Mouse (Mus musculus): Measurements from ENCODE around the gene Tagln. TPM values are rescaled to one million over a fixed set of nuclear protein-coding genes. Genes with fewer than 3 reads are reported as not detected.

Gene Tagln
- total and polyA plus RNA-seq, 3 experiments = 0.59 to 2.3 TPM; not detected in 1

DNA sequence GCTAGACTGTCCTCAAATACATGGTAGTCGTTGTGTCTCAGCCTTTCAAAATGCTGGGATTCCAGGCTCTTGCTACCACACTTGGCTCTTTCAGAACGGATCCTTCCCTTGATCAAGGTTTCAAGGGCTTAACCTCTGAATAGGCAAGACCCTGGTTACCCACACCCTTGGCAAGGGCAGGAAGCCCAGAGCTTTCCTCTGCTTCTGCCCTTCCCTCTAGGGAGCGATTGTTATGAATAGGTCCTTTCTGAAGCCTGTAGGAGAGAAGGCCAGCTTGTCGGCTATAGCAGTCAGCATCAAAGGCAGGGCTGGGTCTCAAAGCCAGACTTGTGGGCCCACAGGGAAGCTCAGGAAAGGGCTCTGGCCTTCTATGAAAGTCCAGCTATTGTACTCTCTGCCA lies 23.0 kb upstream of the Tagln start:
- H3K27me3 ChIP-seq (replicated peaks) = no peaks in the 10 kb centered on the region
- H3K9me3 ChIP-seq (replicated peaks; ENCODE audit: low read length) = no peaks in the 10 kb centered on the region
- in situ Hi-C loops (cut with MboI; ENCODE audit: low pct_ligation_motif_present, low pct_unique_long_range_greater_than_20kb, low sequenced_read_pairs) (no loop called here), dilution Hi-C loops (cut with MboI; ENCODE audit: extremely low pct_ligation_motif_present, extremely low pct_unique_long_range_greater_than_20kb, low sequenced_read_pairs) (no loop called here)
- no peak overlapping the region for H3K4me2 ChIP-seq (ENCODE audit: insufficient read depth, low read depth, poor library complexity, severe bottlenecking)
- H3K9ac ChIP-seq (ENCODE audit: insufficient read depth, low read depth) = no peak overlapping the region
- H3K4me1 ChIP-seq (ENCODE audit: control insufficient read depth in 1 of 2, insufficient read depth in 2 of 2) = peaks cover 2 to 43% of the 10 kb centered on the region in 2 experiments; a peak in 3 of 4 replicates
- TF ChIP-seq CTCF (conservative IDR thresholded peaks at IDR 0.05 in 1 of 2, IDR thresholded peaks at IDR 0.05 in 1 of 2; ENCODE audit: low read depth in 2 of 2, low read length in 2 of 2) = no peak
- TF ChIP-seq UBTF (IDR thresholded peaks at IDR 0.05; ENCODE audit: low read depth, low read length) = no peak
- TF ChIP-seq PAX5 (IDR thresholded peaks at IDR 0.05; ENCODE audit: low read length) = no peak
- TF ChIP-seq ZKSCAN1 (IDR thresholded peaks at IDR 0.05; ENCODE audit: borderline replicate concordance, low read depth, low read length) = no peak
- TF ChIP-seq TCF12 (IDR thresholded peaks at IDR 0.05; ENCODE audit: low read depth, low read length) = no peak
- TF ChIP-seq ELF1 (IDR thresholded peaks at IDR 0.05; ENCODE audit: low read depth, low read length) = no peak
- TF ChIP-seq RCOR1 (conservative IDR thresholded peaks at IDR 0.05; ENCODE audit: low read depth, low read length) = no peak
- TF ChIP-seq SMC3 (IDR thresholded peaks at IDR 0.05; ENCODE audit: low read depth, low read length) = no peak
- TF ChIP-seq MEF2A (IDR thresholded peaks at IDR 0.05; ENCODE audit: borderline replicate concordance, low read depth, low read length) = no peak
- TF ChIP-seq NRF1 (IDR thresholded peaks at IDR 0.05; ENCODE audit: low read depth, low read length) = no peak
- TF ChIP-seq ZC3H11A (IDR thresholded peaks at IDR 0.05; ENCODE audit: low read depth, low read length) = no peak
- TF ChIP-seq BHLHE40 (IDR thresholded peaks at IDR 0.05; ENCODE audit: low read depth, low read length) = no peak
- no peak for TF ChIP-seq MAX (IDR thresholded peaks at IDR 0.05; ENCODE audit: low read length)
- no peak for TF ChIP-seq ETS1 (conservative IDR thresholded peaks at IDR 0.05; ENCODE audit: low read depth, low read length)
- no peak for TF ChIP-seq IRF4 (IDR thresholded peaks at IDR 0.05; ENCODE audit: low read depth, low read length)
- no peak for TF ChIP-seq POLR2A (IDR thresholded peaks at IDR 0.05; ENCODE audit: low read depth, low read length)
- TF ChIP-seq E2F4 (IDR thresholded peaks at IDR 0.05; ENCODE audit: insufficient replicate concordance, low read depth, low read length) = no peak
- no peak for TF ChIP-seq ZMIZ1 (IDR thresholded peaks at IDR 0.05; ENCODE audit: low read depth, low read length)
- TF ChIP-seq MYC (IDR thresholded peaks at IDR 0.05; ENCODE audit: low read depth, low read length) = no peak
- no peak for TF ChIP-seq CHD1 (IDR thresholded peaks at IDR 0.05; ENCODE audit: low read depth, low read length)
- no peak overlapping the region for H3K4me3 ChIP-seq (replicated peaks in 1 of 3; ENCODE audit: low read depth in 2 of 3, low read length in 2 of 3, poor library complexity in 1 of 3)
- H3K36me3 ChIP-seq (replicated peaks in 1 of 2; ENCODE audit: control insufficient read depth in 1 of 2, insufficient read depth in 1 of 2, low read length in 1 of 2) = peaks cover 20 to 48% of the 10 kb centered on the region in 2 experiments
- DNase-seq (ENCODE audit: extremely low read depth) = no peak
- no peak overlapping the region for H3K27ac ChIP-seq (ENCODE audit: insufficient read depth, low read depth)
- peaks cover 4% of the 10 kb centered on the region; the same call in 1 of the 2 replicates for H3K79me2 ChIP-seq (replicated peaks; ENCODE audit: control insufficient read depth, extremely low read depth, insufficient read depth, poor library complexity, severe bottlenecking)

DNA sequence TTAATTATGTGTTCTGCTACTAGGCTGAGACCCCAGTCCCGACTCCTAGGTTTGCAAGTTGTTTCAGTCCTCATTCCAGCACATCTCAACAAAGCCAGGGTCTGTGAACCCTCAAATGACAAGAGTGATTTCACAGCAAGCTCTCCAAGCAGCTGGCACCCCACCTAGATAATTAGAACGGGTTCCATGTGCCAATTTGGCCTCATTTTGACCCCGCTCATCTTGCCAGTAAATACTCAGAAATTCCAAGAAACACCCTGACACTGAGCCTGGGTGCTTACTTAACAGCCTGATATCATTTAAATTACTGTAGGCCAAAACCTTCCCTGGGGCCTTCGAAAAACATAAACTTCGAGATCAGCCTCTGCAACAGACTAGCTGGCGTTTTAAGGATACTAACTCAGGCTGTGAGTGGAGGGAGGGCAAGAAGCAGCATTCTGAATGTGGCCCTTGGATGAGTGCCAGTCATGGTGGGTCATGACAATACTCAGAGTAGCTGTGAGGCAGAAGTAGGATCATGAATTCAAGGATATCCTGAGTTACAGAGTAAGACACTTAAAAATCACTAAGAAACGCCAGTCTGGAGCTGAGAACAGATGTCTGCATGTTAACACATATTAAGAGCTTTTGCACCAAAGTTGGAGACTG lies 22.3 kb upstream of the Tagln start:
- dilution Hi-C loops (cut with MboI; ENCODE audit: extremely low pct_ligation_motif_present, extremely low pct_unique_long_range_greater_than_20kb, low sequenced_read_pairs) (no loop called here), in situ Hi-C loops (cut with MboI; ENCODE audit: low pct_ligation_motif_present, low pct_unique_long_range_greater_than_20kb, low sequenced_read_pairs) (no loop called here)

More for the DNA sequence above, 22.3 kb upstream of the Tagln start:
- Histone ChIP-seq H3K36me3 (replicated peaks in 1 of 2; ENCODE audit: control insufficient read depth in 1 of 2, insufficient read depth in 1 of 2, low read length in 1 of 2) (peaks cover 15 to 44% of the 10 kb centered on the region in 2 experiments), H3K4me1 (ENCODE audit: control insufficient read depth in 1 of 2, insufficient read depth in 2 of 2) (peaks cover 6 to 42% of the 10 kb centered on the region in 2 experiments; a peak in 3 of 4 replicates), H3K79me2 (replicated peaks; ENCODE audit: control insufficient read depth, extremely low read depth, insufficient read depth, poor library complexity, severe bottlenecking) (peaks cover 6% of the 10 kb centered on the region; the same call in 1 of the 2 replicates), H3K4me2 (ENCODE audit: insufficient read depth, low read depth, poor library complexity, severe bottlenecking) (no peak overlapping the region), H3K27me3 (replicated peaks) (no peaks in the 10 kb centered on the region), H3K9ac (ENCODE audit: insufficient read depth, low read depth) (no peak overlapping the region), H3K27ac (ENCODE audit: insufficient read depth, low read depth) (no peak overlapping the region), H3K9me3 (replicated peaks; ENCODE audit: low read length) (no peaks in the 10 kb centered on the region), H3K4me3 (replicated peaks in 1 of 3; ENCODE audit: low read depth in 2 of 3, low read length in 2 of 3, poor library complexity in 1 of 3) (no peak overlapping the region)
- TF ChIP-seq ELF1 (IDR thresholded peaks at IDR 0.05; ENCODE audit: low read depth, low read length) = no peak
- DNase-seq (ENCODE audit: extremely low read depth) = no peak
